Mouse (Mus musculus) urinary bladder, adult 2 months (tissue): ENCODE data around the gene D13Ertd608e. TPM values are rescaled to one million over a fixed set of nuclear protein-coding genes. Genes with fewer than 3 reads are reported as not detected.

Source experiments
- polyA plus RNA-seq: library from polyadenylated mRNA; depleted of rRNA; stranded (reverse); fragments of >200 nt; gene quantifications from 2 replicates; pipeline ENCODE4 v1.2.3, GENCODE M21; 2012; rRNA removed

D13Ertd608e gene
- polyA plus RNA-seq, 1 experiment: 0.22 TPM

Other genes with a start within 250 kb of the D13Ertd608e start
- gene Ccl28, start 212.2 kb upstream of the D13Ertd608e start, polyA plus RNA-seq: 0.14 and 0.16 TPM in 2 replicates
- 58.2 and 74.9 TPM in 2 replicates for gene Hmgcs1, start 145.6 kb upstream of the D13Ertd608e start, polyA plus RNA-seq
- 0.41 and 0.83 TPM in 2 replicates for gene Nim1k, start 80.1 kb upstream of the D13Ertd608e start, polyA plus RNA-seq
- 18.1 and 20.0 TPM in 2 replicates for gene Zfp131, start 45.1 kb upstream of the D13Ertd608e start, polyA plus RNA-seq
- not detected in 2 replicates for gene AF067063, start 5.8 kb upstream of the D13Ertd608e start, polyA plus RNA-seq
- not detected in 2 replicates for gene Tcstv1, start 58.8 kb downstream of the D13Ertd608e start, polyA plus RNA-seq
- gene Gm21761, start 93.3 kb downstream of the D13Ertd608e start, polyA plus RNA-seq: not detected in 2 replicates
- not detected in 2 replicates for gene B020031M17Rik, start 114.8 kb downstream of the D13Ertd608e start, polyA plus RNA-seq
- not detected in 2 replicates for gene Gm36079, start 191.0 kb downstream of the D13Ertd608e start, polyA plus RNA-seq
- 3.4 and 4.4 TPM in 2 replicates for gene Gm21188, start 216.2 kb downstream of the D13Ertd608e start, polyA plus RNA-seq